Mouse (Mus musculus) midbrain, embryonic 16.5 days (tissue): Measurements from ENCODE around the gene Hacl1. TPM values are rescaled to one million over a fixed set of nuclear protein-coding genes. Genes with fewer than 3 reads are reported as not detected.

Experiments used
- ATAC-seq: fragments of 200-750 bp; cut with Nextera tagmentation; 2 replicates; pipeline ENCODE4 v1.8.0; 2017; ENCODE audit warnings: moderate TSS enrichment
- H3K27ac ChIP-seq: fragments of 300-500 bp; sonication (generic); 2 replicates; pipeline ENCODE4 v1.5.1; 2014; ENCODE audit warnings: mild to moderate bottlenecking, low read length, mixed read lengths
- H3K27me3 ChIP-seq: fragments of 300-500 bp; sonication (generic); 2 replicates; pipeline ENCODE4 v1.6.1; 2014; ENCODE audit warnings: low read depth, low read length, mixed read lengths; ENCODE audit not compliant: control insufficient read depth, insufficient read depth
- H3K36me3 ChIP-seq: fragments of 300-500 bp; sonication (generic); 2 replicates; pipeline ENCODE4 v1.6.1; 2014; ENCODE audit warnings: mild to moderate bottlenecking, low read length, moderate library complexity, mixed read lengths; ENCODE audit not compliant: control insufficient read depth, insufficient read depth
- H3K4me1 ChIP-seq: fragments of 300-500 bp; sonication (generic); 2 replicates; pipeline ENCODE4 v1.6.1; 2014; ENCODE audit warnings: mild to moderate bottlenecking, low read length, mixed read lengths; ENCODE audit not compliant: control insufficient read depth, insufficient read depth
- H3K4me2 ChIP-seq: fragments of 300-500 bp; sonication (generic); 2 replicates; pipeline ENCODE4 v1.6.1; 2014; ENCODE audit warnings: mild to moderate bottlenecking, low read length, mixed read lengths
- H3K4me3 ChIP-seq: fragments of 300-500 bp; sonication (generic); 2 replicates; pipeline ENCODE4 v1.5.1; 2014; ENCODE audit warnings: low read depth, mild to moderate bottlenecking, low read length, moderate library complexity, mixed read lengths
- H3K9ac ChIP-seq: fragments of 300-500 bp; sonication (generic); 2 replicates; pipeline ENCODE4 v1.6.1; 2014; ENCODE audit warnings: low read depth, low read length, mixed read lengths
- H3K9me3 ChIP-seq: fragments of 300-500 bp; sonication (generic); replicated peaks from 2 replicates; pipeline ENCODE4 v1.6.1; 2014; ENCODE audit warnings: mild to moderate bottlenecking, low read length, mixed read lengths; ENCODE audit not compliant: control insufficient read depth, poor library complexity, severe bottlenecking
- WGBS: fragments of 180-500 bp; shearing (Covaris S2); extraction: QIAGEN DNeasy Blood & Tissue Kit; methylation state at CpG from one replicate; pipeline ENCODE4 v1.1.7; 2014; 5-methylcytosine and 5-hydroxymethylcytosine counted together
- polyA plus RNA-seq: library from polyadenylated mRNA; unstranded; fragments of >200 nt; fragmentation: Nextera tagmentation; extraction: Ambion mirVana; gene quantifications from 2 replicates; pipeline ENCODE4 v1.2.1, GENCODE M21; 2015

The Hacl1 gene
- polyA plus RNA-seq, 1 experiment from 2014 or later: 10.6 TPM

DNA sequence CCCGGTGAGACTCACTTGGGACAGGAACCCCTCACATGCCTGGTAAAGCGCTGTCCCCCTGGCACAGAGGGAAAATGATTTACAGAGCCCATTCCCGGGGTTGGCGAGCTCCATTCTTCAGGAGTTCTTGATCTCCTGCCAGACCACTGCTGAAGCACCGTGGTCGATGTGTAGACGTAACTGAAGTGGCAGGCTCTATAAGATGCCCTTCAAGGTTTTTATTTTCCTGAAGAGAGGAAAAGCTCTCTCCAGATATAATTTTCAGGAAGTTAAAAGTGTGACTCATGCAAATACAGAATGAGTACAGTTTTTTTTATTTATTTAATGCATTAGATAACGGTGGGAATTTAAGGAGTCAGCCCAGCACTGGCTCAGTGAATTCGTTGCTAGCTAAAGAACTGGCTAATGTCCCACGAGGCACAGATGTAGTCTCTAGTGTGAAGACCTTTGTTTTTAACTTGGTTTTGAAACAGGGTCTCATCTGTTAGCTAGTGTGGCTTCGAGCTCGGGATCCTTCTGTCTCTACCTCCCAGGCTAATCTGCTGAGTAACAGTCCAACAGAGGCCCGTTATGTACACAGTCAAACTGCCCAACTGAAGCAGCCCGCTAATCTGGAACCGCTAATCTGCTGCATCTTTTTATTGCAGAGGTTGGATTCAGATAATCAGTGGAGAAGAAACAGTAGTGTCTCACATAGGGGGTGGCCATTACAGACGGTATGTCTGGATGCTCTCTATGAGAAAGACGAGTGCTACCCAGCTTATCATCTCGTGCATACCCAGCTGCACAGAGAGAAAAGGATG, 23.2 kb upstream of the Hacl1 start:
- Histone ChIP-seq H3K4me1 (peaks cover 13% of the 10 kb centered on the region; the same call in 1 of the 2 replicates), H3K9ac (no peak overlapping the region), H3K4me3 (no peak overlapping the region), H3K4me2 (no peak overlapping the region), H3K27me3 (no peaks in the 10 kb centered on the region), H3K9me3 (no peaks in the 10 kb centered on the region), H3K27ac (peak overlapping the region; percentile 98; the same call in 1 of the 2 replicates), H3K36me3 (0 out of 2 replicates have a peak, but pooled peaks cover 5% of the 10 kb centered on the region)
- WGBS: 59% methylated on average over 18 of the region's 18 CpGs
- ATAC-seq: no peak

DNA sequence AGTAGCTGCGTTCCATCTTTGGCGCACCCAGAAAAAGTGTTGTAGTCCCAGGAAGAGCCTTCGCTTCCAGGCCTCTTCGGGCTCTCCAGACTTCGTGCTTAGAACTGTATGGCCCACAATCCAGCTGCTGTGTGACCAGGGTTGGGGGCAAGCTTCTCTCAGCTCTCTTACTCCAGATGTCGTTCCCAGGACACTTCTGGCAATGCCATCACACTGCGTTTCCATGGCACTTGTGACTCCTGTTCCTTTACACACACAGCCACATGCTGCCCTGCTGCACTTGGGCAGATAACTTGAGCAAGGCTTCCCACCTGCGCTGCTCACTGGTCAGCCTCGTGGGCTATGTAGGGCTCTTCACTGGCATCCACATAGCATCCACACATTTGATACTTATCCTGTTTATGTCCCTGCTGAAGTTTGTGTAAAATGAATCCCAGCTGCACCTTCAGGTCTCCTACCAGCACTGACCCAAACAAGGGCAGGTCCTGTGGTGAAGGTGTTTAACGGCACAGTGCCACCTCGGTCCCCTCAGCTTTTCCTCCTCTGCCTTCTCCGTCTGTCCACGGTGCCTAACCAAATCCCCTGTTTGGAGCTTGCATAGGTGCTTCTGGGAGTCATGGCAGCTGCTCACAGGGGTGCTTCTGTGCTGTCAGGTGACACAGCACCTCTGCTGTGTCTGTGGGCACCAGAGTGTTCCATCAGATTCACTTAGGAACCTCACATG, 22.5 kb upstream of the Hacl1 start:
- H3K27ac ChIP-seq: peak overlapping the region; percentile 98
- peaks cover 13% of the 10 kb centered on the region; the same call in 1 of the 2 replicates for H3K4me1 ChIP-seq
- H3K9me3 ChIP-seq: no peaks in the 10 kb centered on the region
- ATAC-seq: no peak
- H3K9ac ChIP-seq: no peak overlapping the region
- H3K4me3 ChIP-seq: no peak overlapping the region
- WGBS: 91% methylated on average over 13 of the region's 13 CpGs
- H3K36me3 ChIP-seq: 0 out of 2 replicates have a peak, but pooled peaks cover 5% of the 10 kb centered on the region
- H3K4me2 ChIP-seq: no peak overlapping the region
- no peaks in the 10 kb centered on the region for H3K27me3 ChIP-seq

DNA sequence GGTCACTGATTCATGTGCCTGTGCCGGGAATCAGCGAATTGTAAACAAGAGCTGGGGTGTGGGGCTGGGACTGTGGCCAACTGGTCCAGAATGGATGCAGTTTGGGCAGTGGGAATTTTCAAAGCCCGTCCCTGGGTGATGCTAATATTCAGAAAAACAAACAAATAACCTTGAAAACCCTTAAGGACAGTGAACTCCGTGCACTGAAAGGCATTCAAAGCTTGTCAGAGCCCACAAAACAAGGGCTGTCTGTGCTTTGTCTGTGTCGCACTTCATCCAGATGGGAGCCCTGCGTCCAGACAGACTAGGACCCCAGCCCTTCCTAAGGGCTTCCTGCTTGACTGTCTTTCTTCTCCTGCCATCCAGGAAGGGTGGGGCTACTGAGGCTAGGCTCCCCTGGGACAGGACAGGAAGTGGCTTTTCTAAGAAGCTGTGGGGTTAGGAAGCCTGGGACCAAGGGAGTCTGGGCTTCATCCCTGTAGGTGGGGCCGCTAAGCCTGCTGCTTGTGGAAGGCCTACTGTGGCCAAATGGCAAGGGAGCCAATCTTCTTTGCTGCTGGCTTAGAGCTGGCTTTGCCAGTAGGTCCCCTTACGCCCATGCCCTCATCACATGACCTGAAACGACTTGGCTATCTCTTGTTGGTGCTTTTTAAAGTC, 21.6 kb upstream of the Hacl1 start:
- Histone ChIP-seq H3K4me1 (peaks cover 13% of the 10 kb centered on the region; the same call in 1 of the 2 replicates), H3K36me3 (0 out of 2 replicates have a peak, but pooled peaks cover 5% of the 10 kb centered on the region)
- 27% methylated on average over 9 of the region's 9 CpGs for WGBS

DNA sequence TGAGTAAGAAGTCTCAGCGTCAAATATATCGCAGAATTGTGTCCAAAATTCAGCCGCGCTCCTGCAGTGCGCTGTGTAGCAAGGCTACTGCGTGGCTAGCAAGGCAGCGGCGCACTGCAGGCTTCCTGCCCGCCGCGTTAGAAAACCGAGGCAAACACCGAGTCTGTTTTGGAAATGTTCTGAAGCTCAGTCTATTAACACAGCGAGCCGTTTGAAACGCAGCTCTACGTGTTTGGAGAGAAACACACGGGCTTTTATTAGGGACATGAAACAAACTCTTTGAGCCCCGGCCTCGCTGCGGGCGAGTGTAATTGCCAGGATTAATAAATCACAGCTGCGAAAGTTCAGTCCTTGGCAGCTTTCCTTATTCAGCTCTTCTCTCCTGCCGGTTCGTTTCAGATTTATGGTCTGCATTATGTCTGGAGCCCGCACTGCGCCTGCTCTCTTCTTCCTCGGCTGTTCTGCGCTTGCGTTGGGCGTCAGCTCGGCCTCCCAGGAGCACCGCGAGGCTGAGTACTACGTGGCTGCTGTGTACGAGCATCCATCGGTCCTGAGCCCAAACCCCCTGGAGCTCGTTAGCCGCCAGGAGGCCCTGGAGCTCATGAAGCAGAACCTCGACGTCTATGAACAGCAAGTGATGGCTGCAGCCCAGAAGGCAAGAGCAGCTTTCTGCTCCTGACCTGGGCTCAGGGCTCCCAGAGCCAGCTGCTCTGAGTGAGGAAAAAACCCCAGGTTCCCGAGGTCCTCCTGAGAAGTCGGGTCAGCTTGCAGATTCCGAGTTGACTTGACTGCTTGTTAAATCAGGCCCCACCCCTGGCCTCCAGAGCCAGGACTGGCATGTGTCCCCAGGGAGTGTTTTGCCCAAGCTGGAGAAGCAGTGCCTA, 20.8 kb upstream of the Hacl1 start:
- 3% methylated on average over 44 of the region's 44 CpGs for WGBS
- peaks cover 13% of the 10 kb centered on the region; the same call in 1 of the 2 replicates for H3K4me1 ChIP-seq
- peak overlapping the region; percentile 78 for H3K4me2 ChIP-seq

More for the DNA sequence above, 21.6 kb upstream of the Hacl1 start:
- peak; percentile 31 for ATAC-seq
- no peaks in the 10 kb centered on the region for H3K27me3 ChIP-seq
- peak overlapping the region; percentile 98 for H3K27ac ChIP-seq
- no peaks in the 10 kb centered on the region for H3K9me3 ChIP-seq
- peak overlapping the region; percentile 45 for H3K4me3 ChIP-seq
- peak overlapping the region; percentile 74 for H3K9ac ChIP-seq
- H3K4me2 ChIP-seq: peak overlapping the region; percentile 78

DNA sequence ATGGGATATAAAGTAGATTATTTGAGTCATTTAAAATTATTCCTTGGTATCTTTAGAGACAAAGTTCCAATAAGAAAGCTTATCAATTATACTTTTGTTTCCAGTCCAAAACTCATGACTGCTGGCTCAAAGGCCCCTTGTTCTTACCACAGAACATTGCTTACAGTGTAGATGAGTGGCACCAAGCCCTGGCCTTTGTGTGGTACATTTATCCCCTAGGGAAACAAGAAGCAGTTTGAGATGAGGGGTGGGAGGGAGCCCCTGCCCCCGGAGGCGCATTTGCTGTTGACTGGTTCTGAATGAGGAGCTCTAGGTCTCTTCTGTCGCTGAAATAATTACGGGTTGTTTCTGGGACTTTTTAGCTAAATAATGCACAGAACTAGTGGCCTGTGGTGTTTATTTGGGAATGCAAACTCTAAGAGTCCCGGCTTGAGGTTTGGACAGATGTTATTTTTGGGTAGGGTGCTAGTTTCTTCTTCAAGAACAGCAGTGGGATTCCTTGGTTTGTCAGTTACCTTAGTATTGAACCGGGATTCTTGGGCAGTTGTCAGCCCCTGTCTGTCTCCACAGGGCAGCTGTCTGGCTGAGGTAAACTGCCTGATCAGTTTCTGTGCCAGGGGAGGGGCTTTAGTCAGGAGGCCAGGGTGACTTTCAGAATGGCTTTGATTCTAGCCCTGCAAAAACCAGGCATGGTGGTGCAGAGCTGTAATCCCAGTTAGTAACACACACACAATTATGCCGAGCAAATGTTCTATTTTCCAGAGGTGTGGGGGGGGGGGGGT, 19.4 kb upstream of the Hacl1 start:
- 68% methylated on average over 7 of the region's 7 CpGs for WGBS
- no peaks in the 10 kb centered on the region for H3K9me3 ChIP-seq
- no peaks in the 10 kb centered on the region for H3K27me3 ChIP-seq
- H3K4me1 ChIP-seq: peaks cover 13% of the 10 kb centered on the region; the same call in 1 of the 2 replicates
- no peak overlapping the region for H3K4me2 ChIP-seq
- no peak overlapping the region for H3K4me3 ChIP-seq
- no peak for ATAC-seq
- no peak overlapping the region for H3K9ac ChIP-seq
- no peaks in the 10 kb centered on the region for H3K36me3 ChIP-seq
- H3K27ac ChIP-seq: peak overlapping the region; percentile 98; the same call in 1 of the 2 replicates

More for the DNA sequence above, 20.8 kb upstream of the Hacl1 start:
- H3K27me3 ChIP-seq: no peaks in the 10 kb centered on the region
- peak overlapping the region; percentile 98 for H3K27ac ChIP-seq
- peak overlapping the region; percentile 74 for H3K9ac ChIP-seq
- H3K36me3 ChIP-seq: 0 out of 2 replicates have a peak, but pooled peaks cover 2% of the 10 kb centered on the region
- H3K9me3 ChIP-seq: no peaks in the 10 kb centered on the region
- H3K4me3 ChIP-seq: peak overlapping the region; percentile 45
- peak; percentile 95 for ATAC-seq

DNA sequence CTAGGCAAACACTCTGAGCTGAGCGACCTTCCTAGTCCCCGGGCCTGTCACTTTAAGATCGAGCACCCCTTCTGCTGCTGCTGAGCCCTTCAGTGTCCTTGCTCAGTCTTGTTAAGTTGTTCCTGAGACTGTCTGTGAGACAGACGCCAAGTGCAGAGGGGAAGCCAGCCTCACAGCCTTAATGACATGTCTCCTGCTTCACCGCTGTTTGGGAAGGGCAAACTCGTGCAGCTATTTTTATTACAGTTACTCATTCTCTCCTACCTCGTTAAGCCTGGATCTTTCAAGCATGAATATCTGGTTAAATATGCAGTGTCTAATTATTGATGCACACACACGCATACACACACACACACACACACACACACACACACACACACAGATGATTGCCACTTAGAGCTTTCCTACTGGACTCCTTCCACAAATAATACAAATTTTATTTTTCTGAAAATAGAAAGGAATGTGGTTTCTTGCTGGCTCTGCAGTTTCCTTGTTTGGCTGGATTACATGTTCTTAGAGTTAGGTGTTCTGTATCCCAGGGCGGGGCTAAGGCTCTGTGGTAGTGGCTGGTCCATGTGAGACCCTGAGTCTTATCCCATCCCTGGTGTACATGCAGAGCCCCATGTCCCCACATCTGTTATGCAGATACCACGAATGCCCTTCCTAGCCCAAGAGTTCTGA, 18.6 kb upstream of the Hacl1 start:
- Histone ChIP-seq H3K9ac (no peak overlapping the region), H3K4me2 (no peak overlapping the region), H3K4me1 (peaks cover 13% of the 10 kb centered on the region; the same call in 1 of the 2 replicates), H3K27me3 (no peaks in the 10 kb centered on the region), H3K4me3 (no peak overlapping the region), H3K36me3 (no peaks in the 10 kb centered on the region), H3K9me3 (no peaks in the 10 kb centered on the region), H3K27ac (peak overlapping the region; percentile 26)
- no peak for ATAC-seq
- WGBS: 70% methylated on average over 10 of the region's 10 CpGs

DNA sequence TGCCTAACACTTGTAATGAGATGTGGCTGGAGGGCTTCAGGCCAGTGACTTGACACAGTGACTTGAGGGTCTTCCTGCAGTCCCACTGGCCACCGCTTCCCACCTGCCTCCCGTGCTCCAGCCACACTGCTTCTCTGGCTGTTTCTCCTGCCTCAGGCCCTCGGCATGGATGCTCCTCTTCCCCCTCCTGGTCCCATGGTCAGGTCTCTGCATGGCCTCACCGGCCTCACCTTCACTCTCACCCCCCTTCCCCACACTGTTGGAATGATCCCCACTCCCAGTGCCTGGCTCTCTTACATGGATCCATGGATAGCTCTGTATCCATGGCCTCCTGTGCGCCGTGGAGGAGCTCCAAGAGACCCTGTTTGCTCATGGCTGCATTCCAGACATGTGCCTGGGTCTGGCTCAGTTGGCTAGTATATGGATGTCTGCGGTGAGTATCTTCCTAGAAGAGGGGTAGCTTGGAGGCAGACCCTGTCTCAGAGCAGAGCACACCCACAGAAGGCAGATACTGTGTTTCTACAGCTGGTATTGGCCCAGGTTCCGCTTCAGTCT, 17.1 kb upstream of the Hacl1 start:
- no peak overlapping the region for H3K4me2 ChIP-seq
- no peaks in the 10 kb centered on the region for H3K36me3 ChIP-seq
- H3K9me3 ChIP-seq: no peaks in the 10 kb centered on the region
- no peak overlapping the region for H3K27ac ChIP-seq
- no peak overlapping the region for H3K4me3 ChIP-seq
- no peak for ATAC-seq
- no peaks in the 10 kb centered on the region for H3K27me3 ChIP-seq
- whole genome bisulfite sequencing: 90% methylated on average over 8 of the region's 8 CpGs
- H3K4me1 ChIP-seq: peaks cover 11% of the 10 kb centered on the region; the same call in 1 of the 2 replicates
- no peak overlapping the region for H3K9ac ChIP-seq
